Mouse (Mus musculus): ENCODE measurements around the gene Kpna4.

DNA sequence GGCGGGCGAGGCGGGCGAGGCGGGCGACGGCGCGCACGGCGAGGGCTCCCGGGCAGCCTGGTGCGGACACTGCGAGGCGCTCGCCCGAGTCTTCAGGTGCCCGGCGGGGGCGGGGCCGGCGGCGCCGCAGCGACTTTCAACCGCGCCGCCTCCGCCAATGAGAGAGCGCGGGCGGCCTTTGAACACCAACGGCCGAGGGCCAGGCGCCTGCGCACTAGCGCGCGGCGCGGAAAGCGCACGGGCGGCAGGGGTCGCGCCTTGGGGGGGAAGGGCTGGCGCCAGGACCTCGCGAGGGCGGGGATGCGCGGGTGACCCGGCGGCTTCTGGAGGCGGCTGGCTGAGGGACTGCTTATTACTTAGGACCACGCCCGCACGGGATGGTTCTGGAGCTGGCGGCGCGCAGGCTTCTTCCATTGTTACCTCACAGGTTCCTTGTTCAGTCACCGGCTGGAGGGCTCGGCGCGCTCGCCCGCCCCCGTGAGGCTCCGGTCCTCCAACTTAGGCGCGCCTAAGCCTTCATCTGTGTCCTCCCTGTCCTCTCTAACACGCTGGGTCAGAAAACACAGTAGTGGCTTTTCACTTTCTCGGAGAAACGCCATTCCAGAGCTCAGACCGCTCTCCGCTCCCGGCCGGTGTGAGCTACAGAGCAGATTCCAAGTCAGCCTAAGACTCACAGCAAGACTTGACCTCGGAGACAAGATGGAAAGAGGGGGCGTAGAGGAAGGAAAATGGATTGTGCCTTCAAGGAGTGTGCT, 82.1 kb downstream of the Kpna4 start, which contains the start of gene Trim59:
- no peak for TF ChIP-seq CTCF (IDR thresholded peaks at IDR 0.05; ENCODE audit: insufficient read depth, low read length)
- TF ChIP-seq POLR2A (IDR thresholded peaks at IDR 0.05; ENCODE audit: borderline replicate concordance, extremely low read depth, low read depth, low read length) = no peak

All from lung, adult 2 months (tissue).